ENCODE assay signal across 18 mouse cellular contexts in the genomic region with DNA sequence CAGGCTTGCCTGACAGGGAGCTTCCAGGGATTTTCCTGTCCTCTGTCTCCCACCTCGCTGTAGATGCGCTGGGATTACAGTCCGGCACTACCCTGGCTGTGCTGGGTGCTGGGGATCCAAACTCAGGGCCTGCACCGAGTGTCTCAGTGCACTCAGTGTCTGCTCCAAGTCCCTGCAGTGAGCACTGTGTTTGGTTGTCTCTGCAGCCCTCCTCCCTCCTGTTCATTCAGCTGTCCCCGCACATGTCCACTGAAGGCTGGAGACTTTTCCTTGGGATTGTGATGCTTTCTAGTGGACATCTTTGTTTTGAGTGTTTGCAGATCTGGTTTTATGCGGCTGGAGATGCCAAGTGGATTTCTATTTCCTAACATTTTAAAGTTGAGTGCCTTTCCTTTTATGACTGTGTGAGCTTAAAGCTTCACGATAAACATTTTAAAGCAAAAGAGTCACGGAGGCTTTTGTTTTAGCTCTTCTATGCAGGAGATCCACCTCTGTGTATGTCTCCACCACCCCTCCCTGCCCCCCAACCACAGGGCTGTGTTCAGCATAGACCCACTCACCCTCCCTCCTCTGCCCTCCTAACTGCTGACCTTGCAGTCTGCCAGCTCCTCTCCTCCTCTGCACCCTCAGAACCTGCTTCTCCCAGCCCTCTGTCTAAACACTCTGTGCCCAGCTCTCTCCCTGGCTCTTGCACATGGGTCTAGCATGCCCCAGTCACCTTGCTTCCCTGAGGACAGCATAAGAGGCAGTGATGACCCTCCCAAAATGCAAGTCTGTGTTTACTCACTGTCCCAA. TPM values are rescaled to one million over a fixed set of nuclear protein-coding genes. Genes with fewer than 3 reads are reported as not detected.
A peak's percentile ranks its signal among the peaks of the same experiment; 100 is the strongest.
DNase-seq lines count a peak whose midpoint lies in the region; ATAC-seq and TF ChIP-seq lines count a peak whose summit lies in the region.
"Had no signal": no experiment of that assay in that cellular context is flagged by ENCODE, and none has a peak within 500 bp of the region (broad histone marks: within the 10 kb centered on the region; RNA-seq: fewer than 3 reads in every experiment).

No protein-coding gene starts in this region.

- WGBS in hindbrain, embryonic 15.5 days = 64% methylated on average over 8 of the region's 8 CpGs
- WGBS in hindbrain, embryonic 12.5 days = 73% methylated on average over 8 of the region's 8 CpGs
- WGBS in embryonic facial prominence, embryonic 14.5 days = 74% methylated on average over 8 of the region's 8 CpGs

- H3K9ac ChIP-seq in hindbrain, embryonic 15.5 days = no peak overlapping the region
- no peak overlapping the region for H3K9ac ChIP-seq in hindbrain, embryonic 12.5 days
- H3K9ac ChIP-seq in embryonic facial prominence, embryonic 14.5 days (ENCODE audit: low read depth, low read length) = no peak overlapping the region
- H3K9ac ChIP-seq: embryonic facial prominence, embryonic 12.5 days; heart, embryonic 13.5 days; limb, embryonic 12.5 days; liver, embryonic 15.5 days; midbrain, embryonic 15.5 days had no signal

- peak overlapping the region; percentile 32; the same call in 1 of the 2 replicates for H3K27ac ChIP-seq in hindbrain, embryonic 15.5 days (replicated peaks)
- no peak overlapping the region for H3K27ac ChIP-seq in hindbrain, embryonic 12.5 days
- H3K27ac ChIP-seq in embryonic facial prominence, embryonic 14.5 days (replicated peaks; ENCODE audit: low read depth, low read length) = 0 out of 2 replicates have a peak overlapping the region, but pooled peaks have one; percentile 28
- no peak overlapping the region for H3K27ac ChIP-seq in left cerebral cortex, adult 2 months
- H3K27ac ChIP-seq: embryonic facial prominence, embryonic 12.5 days; heart, embryonic 13.5 days; limb, embryonic 12.5 days; liver, embryonic 15.5 days; midbrain, embryonic 15.5 days had no signal

- peaks cover 11% of the 10 kb centered on the region; the same call in 1 of the 2 replicates for H3K4me1 ChIP-seq in hindbrain, embryonic 15.5 days (replicated peaks)
- peaks cover 5% of the 10 kb centered on the region for H3K4me1 ChIP-seq in hindbrain, embryonic 12.5 days
- peaks cover 7% of the 10 kb centered on the region for H3K4me1 ChIP-seq in embryonic facial prominence, embryonic 14.5 days (ENCODE audit: control insufficient read depth, insufficient read depth, low read length)
- H3K4me1 ChIP-seq: embryonic facial prominence, embryonic 12.5 days; heart, embryonic 13.5 days; limb, embryonic 12.5 days; liver, embryonic 15.5 days had no signal

- no peaks in the 10 kb centered on the region for H3K27me3 ChIP-seq in hindbrain, embryonic 15.5 days
- no peaks in the 10 kb centered on the region for H3K27me3 ChIP-seq in hindbrain, embryonic 12.5 days
- H3K27me3 ChIP-seq in embryonic facial prominence, embryonic 14.5 days (replicated peaks; ENCODE audit: control insufficient read depth, insufficient read depth, low read length) = no peaks in the 10 kb centered on the region
- H3K27me3 ChIP-seq: embryonic facial prominence, embryonic 12.5 days; heart, embryonic 13.5 days; limb, embryonic 12.5 days; liver, embryonic 15.5 days; midbrain, embryonic 15.5 days had no signal

- intact Hi-C loops in left cerebral cortex, adult 2 months (cut with DNase I) = no loop called here

- H3K4me3 ChIP-seq in hindbrain, embryonic 15.5 days = no peak overlapping the region
- no peak overlapping the region for H3K4me3 ChIP-seq in hindbrain, embryonic 12.5 days
- no peak overlapping the region for H3K4me3 ChIP-seq in embryonic facial prominence, embryonic 14.5 days (ENCODE audit: low read depth, low read length)
- no peak overlapping the region for H3K4me3 ChIP-seq in left cerebral cortex, adult 2 months
- H3K4me3 ChIP-seq: embryonic facial prominence, embryonic 12.5 days; heart, embryonic 13.5 days; limb, embryonic 12.5 days; liver, embryonic 15.5 days; midbrain, embryonic 15.5 days had no signal

- no peak overlapping the region for H3K4me2 ChIP-seq in hindbrain, embryonic 15.5 days
- no peak overlapping the region for H3K4me2 ChIP-seq in hindbrain, embryonic 12.5 days (replicated peaks)
- H3K4me2 ChIP-seq in embryonic facial prominence, embryonic 14.5 days (ENCODE audit: low read depth, low read length) = no peak overlapping the region
- H3K4me2 ChIP-seq: embryonic facial prominence, embryonic 12.5 days; heart, embryonic 13.5 days; limb, embryonic 12.5 days; liver, embryonic 15.5 days; midbrain, embryonic 15.5 days had no signal

- ATAC-seq in hindbrain, embryonic 15.5 days (ENCODE audit: low FRiP score, low read depth) = peak; percentile 84
- ATAC-seq in hindbrain, embryonic 12.5 days (ENCODE audit: low FRiP score) = no peak
- no peak for ATAC-seq in embryonic facial prominence, embryonic 14.5 days (ENCODE audit: low read depth)
- ATAC-seq: forebrain, embryonic 16.5 days; midbrain, embryonic 15.5 days had no signal

- TF ChIP-seq CTCF in left cerebral cortex, adult 2 months (IDR thresholded peaks at IDR 0.05) = no peak

- H3K36me3 ChIP-seq in hindbrain, embryonic 15.5 days = no peaks in the 10 kb centered on the region
- H3K36me3 ChIP-seq in hindbrain, embryonic 12.5 days = no peaks in the 10 kb centered on the region
- no peaks in the 10 kb centered on the region for H3K36me3 ChIP-seq in embryonic facial prominence, embryonic 14.5 days (ENCODE audit: control insufficient read depth, insufficient read depth, low read length)
- H3K36me3 ChIP-seq: embryonic facial prominence, embryonic 12.5 days; G1E; heart, embryonic 13.5 days; limb, embryonic 12.5 days; liver, embryonic 15.5 days; midbrain, embryonic 15.5 days had no signal

- H3K9me3 ChIP-seq in hindbrain, embryonic 15.5 days = no peaks in the 10 kb centered on the region
- no peaks in the 10 kb centered on the region for H3K9me3 ChIP-seq in hindbrain, embryonic 12.5 days (replicated peaks)
- H3K9me3 ChIP-seq in embryonic facial prominence, embryonic 14.5 days (ENCODE audit: control insufficient read depth, low read length) = no peaks in the 10 kb centered on the region
- H3K9me3 ChIP-seq: embryonic facial prominence, embryonic 12.5 days; heart, embryonic 13.5 days; limb, embryonic 12.5 days; liver, embryonic 15.5 days; midbrain, embryonic 15.5 days had no signal

- peak; percentile 37 to 51 for DNase-seq in cerebellum, postnatal 25 days
- DNase-seq in cerebellum, adult 11 months = no peak
- DNase-seq in embryonic facial prominence, embryonic 14.5 days (ENCODE audit: low spot score) = no peak
- DNase-seq in kidney, postnatal 14 days = peak; percentile 53
- DNase-seq in urinary bladder, postnatal 10 days (ENCODE audit: low spot score) = no peak
- DNase-seq in left cerebral cortex, adult 2 months (ENCODE audit: extremely low spot score in 1 of 2, low spot score in 2 of 2) = no peak
- DNase-seq: cerebellum, adult 9-10 months; lung, postnatal 4 days; right cerebral cortex, adult 18-20 months had no signal

RNA-seq across cellular contexts. Expression of gene Map10, which starts 9.4 kb away (rescaled TPM):
- polyA plus RNA-seq in hindbrain, embryonic 15.5 days (2015; fragmentation: Nextera tagmentation; extraction: Ambion mirVana) = 7.5 and 7.7 TPM in 2 replicates
- polyA plus RNA-seq in hindbrain, embryonic 12.5 days (2016; fragmentation: Nextera tagmentation; extraction: Ambion mirVana) = 9.2 and 9.6 TPM in 2 replicates
- 6.7 and 7.8 TPM in 2 replicates for polyA plus RNA-seq in embryonic facial prominence, embryonic 14.5 days (2014; fragmentation: Nextera tagmentation; extraction: Ambion mirVana)
- 1 to 10 TPM; 4.3 to 4.5 TPM for total RNA-seq in left cerebral cortex, adult 2 months (2021)
- polyA plus RNA-seq: G1E had no signal

RNA-seq across cellular contexts. Expression of gene Ntpcr, which starts 50.7 kb away (rescaled TPM):
- 32.6 and 33.7 TPM in 2 replicates for polyA plus RNA-seq in hindbrain, embryonic 15.5 days (2015; fragmentation: Nextera tagmentation; extraction: Ambion mirVana)
- 19.8 and 24.1 TPM in 2 replicates for polyA plus RNA-seq in hindbrain, embryonic 12.5 days (2016; fragmentation: Nextera tagmentation; extraction: Ambion mirVana)
- 38.5 and 39.5 TPM in 2 replicates for polyA plus RNA-seq in embryonic facial prominence, embryonic 14.5 days (2014; fragmentation: Nextera tagmentation; extraction: Ambion mirVana)
- total RNA-seq in left cerebral cortex, adult 2 months (2021) = 10 to 100 TPM; 23.3 to 23.7 TPM
- total RNA-seq: G1E had no signal
- polyA plus RNA-seq: G1E had no signal

Comparison
In these comparisons a context has a peak if more than half of its experiments do, and no peak if none do; other contexts are left out.
1. DNase-seq: peak in cerebellum, postnatal 25 days (2 of 2) and kidney, postnatal 14 days (single experiment); none in cerebellum, adult 11 months (single experiment), embryonic facial prominence, embryonic 14.5 days (single experiment), urinary bladder, postnatal 10 days (single experiment) and left cerebral cortex, adult 2 months (0 of 2).
2. H3K27ac ChIP-seq: peak in hindbrain, embryonic 15.5 days (single experiment) and embryonic facial prominence, embryonic 14.5 days (single experiment); none in hindbrain, embryonic 12.5 days (single experiment) and left cerebral cortex, adult 2 months (single experiment).